Mouse (Mus musculus) urinary bladder, postnatal 4 days (tissue): ENCODE results near the gene Tmprss9.
A peak's percentile ranks its signal among the peaks of the same experiment; 100 is the strongest.

Source experiments
- DNase-seq, 2 experiments: peaks; one replicate each; pipeline ENCODE4 v3.0.0; 2021 to 2022; ENCODE audit warnings: low spot score in 2 of 2

Tmprss9 gene

DNA sequence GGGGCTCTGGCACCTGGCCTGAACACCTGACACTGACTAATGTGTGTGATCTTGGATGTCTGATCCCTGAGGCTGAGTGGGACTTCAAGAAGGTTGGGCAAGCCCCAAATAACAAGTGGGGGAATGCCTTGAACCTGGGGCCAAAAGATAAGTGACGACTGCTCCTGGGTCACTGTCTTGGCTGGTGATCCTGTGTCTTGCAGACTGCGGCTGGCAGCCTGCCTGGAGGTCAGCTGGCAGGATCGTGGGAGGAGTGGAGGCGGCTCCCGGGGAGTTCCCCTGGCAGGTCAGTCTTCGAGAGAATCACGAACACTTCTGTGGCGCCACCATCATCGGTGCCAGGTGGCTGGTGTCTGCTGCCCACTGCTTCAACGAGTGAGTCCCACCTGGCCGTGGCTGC, 15.5 kb downstream of the Tmprss9 start:
- peak in 1 of 2 experiments; percentile 58 for DNase-seq

DNA sequence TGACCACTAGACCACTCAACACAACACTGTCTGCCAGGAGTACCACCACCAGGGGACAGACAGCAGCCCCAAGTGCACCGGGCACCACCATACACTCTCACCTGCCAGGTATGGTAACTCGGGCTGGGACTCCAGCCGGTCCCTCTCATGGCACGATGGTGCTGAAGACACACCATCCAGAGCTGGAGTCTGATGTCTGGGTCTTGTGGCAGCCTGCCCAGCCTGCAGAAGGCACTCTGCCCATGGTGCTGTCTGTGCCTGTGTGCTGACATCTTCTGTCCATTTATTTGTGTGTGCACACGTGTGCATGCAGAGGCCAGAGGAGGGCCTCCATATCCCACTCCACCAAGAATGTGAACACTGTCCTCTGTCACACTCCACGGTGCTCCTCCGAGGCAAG, 23.5 kb downstream of the Tmprss9 start:
- no peak for DNase-seq

DNA sequence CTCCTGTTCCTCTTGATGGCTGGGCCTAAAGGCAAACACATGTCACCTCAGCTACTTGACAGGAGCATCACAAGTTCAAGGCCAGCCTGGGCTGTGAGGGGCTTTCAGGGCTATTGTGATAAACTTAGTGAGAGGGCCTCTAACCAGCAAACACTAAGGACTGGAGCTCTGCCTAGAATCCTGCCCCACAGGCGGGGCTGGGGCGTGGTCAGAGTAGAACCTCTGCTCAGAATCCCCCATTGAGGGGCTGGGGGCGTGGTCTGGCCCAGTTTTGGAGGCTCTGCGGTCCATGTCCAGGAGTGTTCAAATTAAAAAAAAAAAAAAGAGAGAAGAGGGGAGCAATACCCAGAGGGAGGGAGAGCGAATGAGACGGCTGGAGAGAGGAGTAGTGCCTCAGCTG, 24.0 kb downstream of the Tmprss9 start:
- no peak for DNase-seq

DNA sequence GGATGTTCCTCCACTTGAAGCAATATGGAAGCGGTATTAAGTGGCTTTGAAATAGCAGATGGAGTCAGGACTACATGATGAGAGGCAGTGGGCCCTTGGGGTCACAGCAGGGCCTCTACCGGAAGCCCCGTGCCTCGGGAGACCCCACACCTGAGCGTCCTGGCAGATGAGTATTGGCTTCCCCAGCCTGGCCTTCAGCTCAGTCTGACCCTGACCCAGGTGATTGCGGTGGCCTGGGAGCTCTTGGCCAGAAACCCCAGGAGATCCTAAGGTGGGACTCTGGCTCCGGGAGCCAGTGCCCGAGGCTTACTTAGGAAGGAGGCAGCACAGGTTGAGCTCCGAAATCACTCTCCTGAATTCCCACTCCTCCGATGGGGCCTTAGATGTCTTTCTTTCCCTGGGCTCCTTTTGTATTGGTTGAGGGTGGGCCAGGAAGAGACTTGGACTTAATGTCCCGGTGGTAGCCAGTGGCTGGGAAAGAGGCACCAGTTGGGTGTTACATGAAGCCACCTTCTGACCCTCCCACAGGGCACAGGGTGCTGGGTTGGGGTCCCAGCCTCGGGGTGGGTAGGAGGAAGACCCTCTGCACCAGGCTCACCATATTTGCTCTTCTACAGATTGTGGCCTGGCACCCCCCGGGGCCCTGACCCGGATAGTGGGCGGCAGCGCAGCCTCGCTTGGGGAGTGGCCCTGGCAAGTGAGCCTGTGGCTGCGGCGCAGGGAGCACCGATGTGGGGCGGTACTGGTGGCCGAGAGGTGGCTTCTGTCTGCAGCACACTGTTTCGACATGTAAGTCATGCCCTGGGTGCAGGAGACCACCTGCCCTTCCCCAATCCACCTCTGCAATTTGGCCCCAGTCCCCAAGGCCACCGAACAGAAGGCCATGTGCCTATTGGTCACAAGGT, 25.2 kb downstream of the Tmprss9 start:
- no peak for DNase-seq

DNA sequence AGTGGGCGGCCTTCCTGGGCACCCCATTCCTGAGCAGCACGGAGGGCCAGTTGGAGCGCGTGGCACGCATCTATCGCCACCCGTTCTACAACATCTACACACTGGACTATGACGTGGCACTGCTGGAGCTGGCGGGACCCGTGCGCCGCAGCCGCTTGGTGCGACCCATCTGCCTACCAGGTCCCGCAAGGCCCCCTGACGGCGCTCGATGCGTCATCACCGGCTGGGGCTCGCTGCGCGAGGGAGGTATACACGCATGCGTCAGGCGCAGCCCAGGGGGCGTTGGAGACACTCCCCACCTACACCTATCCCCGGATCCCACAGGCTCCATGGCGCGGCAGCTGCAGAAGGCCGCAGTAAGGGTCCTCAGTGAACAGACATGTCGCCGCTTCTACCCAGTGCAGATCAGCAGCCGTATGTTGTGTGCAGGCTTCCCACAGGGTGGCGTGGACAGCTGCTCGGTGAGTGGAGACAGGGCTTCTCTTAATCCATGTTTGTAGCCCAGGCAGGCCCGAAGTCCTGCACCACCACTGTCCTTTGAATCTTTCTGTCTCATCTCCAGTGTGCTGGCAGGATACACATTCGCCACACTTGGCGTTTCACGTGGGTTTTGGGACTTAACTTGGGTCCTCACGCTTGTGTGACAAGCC, 26.3 kb downstream of the Tmprss9 start:
- no peak for DNase-seq

DNA sequence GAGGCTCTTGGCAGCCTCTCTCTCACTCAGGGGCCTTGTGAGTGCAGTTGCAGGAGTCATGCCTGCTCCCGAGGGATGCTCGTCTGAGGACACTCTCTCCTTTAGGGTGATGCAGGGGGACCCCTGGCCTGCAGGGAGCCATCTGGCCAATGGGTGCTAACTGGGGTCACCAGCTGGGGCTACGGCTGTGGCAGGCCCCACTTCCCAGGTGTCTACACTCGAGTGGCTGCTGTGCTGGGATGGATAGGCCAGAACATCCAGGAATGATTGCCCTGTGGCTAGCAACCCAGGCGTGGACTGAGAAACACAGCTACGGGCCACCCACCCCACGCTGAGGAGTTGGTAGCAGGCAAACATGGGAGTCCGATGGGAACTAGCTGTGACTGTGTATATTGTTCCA, 27.4 kb downstream of the Tmprss9 start:
- no peak for DNase-seq

DNA sequence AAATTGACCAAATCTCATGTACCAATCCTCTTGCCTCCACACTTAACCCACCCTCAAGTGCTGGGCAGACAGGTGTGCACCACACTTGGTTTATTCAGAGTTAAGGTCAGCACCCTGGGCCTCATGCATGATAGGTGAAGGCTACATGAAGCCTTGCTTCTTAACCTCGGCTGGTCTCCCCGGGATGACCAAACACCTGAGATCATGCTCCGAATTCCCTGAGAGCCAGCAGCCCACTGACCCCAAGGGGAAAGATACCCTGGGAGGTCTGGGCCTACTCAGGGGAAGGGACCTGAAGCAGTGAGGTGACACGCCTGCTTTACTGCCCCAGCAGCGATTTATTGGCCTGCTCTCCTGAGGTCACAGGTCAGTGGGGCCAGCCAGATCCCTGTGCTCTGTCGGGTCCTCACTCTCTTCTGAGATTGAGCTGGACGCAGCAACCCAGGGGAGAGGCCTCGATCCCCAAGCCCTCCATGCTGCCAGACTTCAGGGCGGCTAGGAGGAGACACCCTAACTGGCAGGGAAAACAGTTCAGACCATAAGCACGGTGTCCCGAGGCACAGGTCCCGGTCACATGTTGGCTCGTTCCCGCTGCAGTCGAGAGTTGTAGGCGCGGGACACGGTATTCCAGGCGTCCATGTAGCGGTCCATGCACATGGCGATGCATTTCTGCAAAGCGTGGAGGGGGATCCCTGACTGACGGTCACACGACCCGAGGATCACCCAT, 28.1 kb downstream of the Tmprss9 start:
- no peak for DNase-seq

DNA sequence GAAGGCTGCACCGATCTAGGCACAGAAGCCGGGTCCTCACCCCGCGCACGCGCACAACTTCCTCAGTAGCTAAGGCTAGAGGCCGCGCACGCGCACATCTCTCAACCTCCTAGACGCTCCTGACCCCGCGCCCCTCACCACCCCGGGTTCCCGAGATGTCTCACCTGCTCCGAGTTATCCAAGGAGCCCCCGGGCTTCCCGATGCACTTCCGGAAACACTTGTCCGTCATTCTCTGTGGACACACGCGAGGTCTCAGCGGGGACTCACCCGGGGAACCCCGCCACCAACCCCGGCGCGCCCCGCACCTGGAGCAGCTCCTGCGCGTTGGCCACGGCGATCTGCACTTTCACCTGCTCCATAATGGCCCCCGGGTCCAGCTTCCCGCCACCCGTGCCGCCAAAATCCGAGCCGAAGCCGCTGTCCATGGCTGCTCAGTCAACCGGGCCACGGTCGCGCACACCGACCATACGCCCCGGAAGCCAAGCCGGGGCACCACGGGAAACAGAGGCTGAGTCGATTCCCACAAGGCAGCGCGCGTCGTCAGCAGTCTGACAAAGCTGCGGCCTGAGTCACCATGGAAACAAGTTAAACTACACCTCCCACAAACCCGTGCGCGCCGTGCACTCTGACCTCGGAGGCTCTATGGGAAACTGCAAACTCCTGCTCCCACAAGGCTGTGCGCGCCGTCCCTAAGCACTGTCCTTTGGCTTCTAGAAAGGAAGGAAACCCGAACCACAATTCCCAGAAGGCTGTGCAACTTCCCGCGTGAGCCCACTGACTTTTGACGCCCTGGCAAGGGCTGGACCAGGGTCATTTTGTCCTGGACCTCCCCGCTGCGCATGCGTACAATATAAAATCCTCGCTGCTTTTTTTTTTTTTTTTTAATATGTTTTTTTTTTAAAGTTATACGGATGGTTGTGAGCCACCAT, 28.9 kb downstream of the Tmprss9 start, which contains the start of gene Timm13:
TSS of gene Timm13 (minus strand) at position 652 of the 930 bp plus-strand sequence.
- DNase-seq: peak; percentile 96 to 98

DNA sequence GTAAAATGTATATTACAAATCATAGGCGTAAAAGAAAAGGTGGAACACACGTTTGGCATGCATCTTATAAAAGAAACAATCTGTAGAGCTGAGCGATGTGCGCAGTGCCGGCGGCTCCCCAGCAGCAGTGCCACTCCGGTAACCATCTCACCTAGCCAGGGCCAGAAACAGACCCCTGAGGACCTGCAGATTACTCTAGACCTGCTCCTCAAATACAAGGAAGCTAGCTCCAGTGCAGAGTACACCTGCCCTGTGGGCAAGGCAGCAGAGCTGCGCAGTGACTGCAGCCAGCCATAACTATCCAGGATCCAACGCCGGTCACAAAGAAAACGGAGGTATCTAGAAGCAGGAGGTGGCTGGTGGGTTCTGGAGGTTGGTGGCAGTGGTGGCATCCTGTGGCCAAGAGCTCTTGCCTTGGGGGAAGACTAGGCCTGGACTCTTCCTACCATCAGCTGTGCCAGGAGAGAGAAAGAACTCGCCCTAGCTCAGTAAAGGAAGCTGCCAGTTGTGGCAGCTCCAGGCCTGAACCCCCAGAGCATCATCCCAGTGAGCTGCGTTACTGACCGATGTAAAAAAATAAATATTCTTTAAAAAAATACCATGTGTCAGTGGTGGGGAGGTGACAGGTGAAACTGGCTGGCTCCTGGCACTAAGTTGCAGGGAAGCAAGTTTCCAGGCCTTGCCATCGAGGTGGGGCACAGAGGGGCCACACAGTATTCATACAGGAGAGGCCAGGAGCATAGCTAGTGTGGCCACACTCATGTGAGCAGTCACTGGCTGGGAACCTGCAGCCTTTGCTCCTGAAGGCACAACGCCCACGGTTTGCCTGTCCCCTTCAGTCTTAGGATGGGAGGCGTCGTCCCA, 30.0 kb downstream of the Tmprss9 start:
- DNase-seq: no peak

DNA sequence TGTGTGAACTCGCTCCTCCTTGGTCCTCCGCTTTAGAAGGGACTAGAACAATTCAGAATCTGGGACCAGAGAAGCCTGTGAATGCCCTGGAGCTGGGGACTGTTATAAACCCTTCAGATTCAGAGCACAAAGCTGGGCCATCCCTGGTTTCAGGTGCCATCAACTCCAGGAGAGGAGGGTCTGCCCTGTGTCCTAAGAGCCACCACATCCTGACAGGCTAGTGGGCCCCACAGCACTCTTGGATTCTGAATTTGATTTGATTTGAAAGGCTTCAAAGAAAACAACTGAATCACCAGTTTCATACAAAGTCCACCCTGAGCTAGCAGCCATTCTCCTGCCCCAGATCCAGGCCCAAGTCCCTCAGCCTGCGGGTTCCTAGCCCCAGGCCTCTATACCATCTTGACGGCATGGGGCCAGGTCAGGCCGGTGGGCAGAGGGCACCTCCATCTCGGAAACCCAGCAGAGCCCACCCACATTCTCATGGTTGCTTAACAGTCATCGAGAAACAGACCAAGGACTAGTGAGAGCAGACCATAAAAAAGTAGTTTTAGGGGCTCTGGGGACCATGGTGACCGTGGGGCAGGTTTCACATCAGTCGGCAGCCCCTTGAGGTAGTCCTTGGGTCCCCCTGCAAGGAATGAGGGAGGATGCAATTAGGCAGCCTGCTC, 30.8 kb downstream of the Tmprss9 start:
- no peak for DNase-seq

DNA sequence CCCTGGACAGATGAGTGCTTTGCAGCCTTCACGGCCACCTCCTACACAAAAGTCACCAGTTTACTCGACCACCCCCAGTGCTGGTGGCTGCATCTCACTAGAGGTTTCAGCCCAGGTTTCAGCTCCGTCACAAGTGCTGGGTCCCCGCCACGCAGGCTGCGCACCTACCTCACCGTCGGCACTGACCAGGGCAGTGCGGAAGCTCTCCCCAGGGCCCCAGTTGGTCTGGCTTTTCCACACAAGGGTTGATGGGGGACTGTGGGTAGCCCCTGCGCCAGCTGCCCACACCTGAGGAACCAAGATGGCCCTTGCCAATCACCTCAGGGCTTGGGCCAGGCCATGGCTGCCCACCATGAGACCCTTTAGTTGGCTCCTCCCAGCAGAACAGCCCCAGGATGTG, 31.6 kb downstream of the Tmprss9 start:
- DNase-seq: no peak

DNA sequence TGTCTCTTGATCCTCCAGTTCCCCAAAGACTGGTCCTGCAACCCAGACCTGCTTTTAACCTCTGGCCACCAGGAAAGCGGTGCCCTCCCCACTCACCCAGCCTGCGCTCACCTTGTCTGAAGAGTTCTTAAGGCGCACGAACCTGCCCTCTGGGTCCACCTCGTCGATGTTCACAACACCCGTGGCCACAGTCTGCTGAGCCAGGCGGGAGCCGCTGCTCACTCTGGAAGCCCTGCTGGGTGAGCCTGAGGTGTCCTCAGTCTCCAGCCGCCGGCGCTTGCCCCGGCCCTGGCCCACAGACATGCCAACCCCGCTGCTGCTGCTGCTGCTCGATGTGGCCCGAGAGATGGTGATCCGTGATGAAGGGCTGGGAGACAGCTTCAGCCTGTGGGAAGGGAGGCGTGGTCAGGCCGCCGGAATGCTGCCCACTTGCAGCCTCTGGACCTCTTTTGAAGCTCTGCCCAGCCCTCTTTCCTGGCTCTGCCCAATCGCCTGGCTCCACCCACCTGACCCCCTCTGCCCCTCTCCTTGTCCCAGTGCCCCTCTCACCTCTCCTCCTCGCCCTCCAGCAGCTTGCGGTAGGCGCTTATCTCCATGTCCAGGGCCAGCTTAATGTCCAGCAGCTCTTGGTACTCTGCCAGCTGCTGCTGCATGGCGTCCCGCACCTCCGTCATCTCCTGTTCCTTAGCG, 32.5 kb downstream of the Tmprss9 start:
- DNase-seq: no peak

DNA sequence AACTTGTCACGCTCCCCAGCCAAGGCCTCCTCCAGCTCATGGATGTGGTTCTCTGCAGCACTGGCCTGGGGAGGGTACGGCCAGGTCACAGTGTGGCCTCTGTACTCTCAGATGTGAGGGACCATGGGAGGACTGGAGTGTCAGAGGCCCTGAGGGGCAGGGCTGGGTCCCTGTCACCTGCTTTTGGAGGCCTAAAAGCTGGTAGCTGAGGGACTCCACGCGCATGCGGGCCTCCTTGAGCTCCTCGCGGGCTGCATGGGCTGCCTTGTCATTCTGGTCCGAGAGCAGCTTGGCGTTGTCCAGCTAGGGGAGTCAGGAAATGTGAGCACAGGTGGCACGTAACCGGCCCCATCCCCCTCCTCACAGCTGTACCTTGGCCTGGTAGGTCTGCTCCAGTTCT, 33.1 kb downstream of the Tmprss9 start:
- DNase-seq: no peak

DNA sequence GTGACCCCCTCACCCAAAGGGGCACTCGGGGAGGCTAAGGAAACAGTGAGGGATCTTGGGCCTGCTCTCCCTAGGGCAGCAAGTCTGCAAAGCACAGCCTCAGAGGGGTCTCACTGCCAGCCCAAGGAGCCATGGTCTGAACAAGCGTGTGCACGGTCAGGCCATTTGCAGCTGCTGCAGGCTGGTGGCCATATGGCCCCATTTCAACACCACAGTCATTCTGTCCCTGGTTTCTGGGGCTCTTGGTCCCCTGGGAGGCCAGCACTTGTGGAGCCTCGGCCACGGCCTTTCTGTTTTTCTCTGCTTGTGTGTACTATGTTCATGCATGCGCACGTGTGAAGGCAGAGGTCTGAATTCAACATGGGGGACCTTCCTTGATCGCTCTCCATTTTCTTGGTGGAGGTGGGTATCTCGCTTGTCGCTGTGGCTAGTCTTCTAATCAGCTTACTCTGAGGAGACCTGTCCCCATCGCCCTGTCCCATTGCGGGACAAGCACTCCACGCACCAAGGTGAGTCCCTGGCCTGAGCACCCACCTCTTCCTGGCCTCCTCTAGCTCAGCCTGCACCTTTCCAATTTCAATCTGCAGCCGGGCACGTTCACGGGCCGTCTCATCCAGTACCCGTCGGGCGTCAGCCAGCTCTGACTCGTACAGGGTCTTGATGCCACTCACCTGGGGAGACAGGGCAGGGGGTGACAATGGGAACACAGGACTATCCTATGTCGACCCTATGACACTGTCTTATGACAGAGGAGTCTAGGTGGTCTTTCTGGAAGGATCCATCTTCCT, 37.9 kb downstream of the Tmprss9 start:
- DNase-seq: no peak

DNA sequence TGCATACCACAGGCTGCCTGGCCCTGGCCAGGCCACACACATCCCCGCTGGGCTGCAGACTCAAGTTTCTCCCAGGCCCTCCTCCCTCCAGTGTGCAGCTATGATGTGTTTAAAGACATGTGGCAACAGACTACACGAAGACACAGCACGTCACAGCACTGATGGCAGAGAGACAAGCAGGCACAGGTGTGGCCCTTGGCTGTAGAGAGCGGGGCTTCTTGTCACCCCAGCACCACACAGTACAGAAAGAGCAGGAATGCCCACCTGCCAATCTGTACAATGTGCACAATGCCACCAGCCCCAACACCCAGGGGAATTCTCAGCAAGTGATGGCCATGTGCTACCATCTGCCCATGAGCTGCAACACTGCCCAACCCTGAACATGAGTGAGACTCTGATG, 39.7 kb downstream of the Tmprss9 start:
- no peak for DNase-seq

DNA sequence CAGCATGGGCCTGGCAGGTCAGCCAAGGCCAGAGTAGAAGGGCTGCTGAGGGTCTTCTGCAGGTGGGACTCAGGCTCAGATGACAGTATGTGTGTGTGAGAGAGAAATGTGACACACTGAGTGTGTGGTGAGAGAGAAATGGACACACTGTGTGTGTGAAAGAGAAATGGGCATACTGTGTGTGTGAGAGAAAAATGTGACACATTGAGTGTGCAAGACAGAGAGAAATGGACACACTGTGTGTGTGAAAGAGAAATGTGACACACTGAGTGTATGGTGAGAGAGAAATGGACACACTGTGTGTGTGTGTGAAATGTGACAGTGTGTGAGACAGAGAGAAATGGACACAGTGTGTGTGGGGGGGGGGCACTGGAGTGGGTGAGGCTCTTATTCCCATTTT, 40.2 kb downstream of the Tmprss9 start:
- DNase-seq: no peak

DNA sequence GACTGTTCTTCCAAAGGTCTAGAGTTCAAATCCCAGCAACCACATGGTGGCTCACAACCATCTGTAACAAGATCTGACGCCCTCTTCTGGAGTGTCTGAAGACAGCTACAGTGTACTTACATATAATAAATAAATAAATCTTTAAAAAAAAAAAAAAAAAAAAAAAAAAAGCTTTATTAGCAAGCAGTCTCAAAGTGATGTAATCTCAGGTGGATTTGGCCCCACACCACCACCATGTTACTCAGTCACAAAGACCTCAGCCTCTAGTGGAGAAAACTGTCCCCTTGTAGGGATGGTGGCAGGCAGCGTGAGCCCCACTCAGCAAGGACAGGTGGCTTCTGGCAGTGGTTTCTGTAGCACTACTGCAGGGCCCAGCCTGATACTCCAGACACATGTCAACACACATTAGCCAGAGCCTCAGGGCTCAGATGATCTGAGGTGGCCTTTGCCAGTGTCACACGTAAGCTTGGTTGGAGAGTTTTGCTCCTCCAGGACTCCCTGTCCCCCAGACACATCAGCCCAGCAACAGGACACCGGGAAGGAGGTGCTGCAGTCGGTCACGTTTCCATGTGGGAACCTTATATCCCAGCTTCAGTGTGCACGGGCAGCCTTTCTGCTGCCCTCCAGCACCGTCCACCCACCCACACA, 41.8 kb downstream of the Tmprss9 start:
- no peak for DNase-seq

DNA sequence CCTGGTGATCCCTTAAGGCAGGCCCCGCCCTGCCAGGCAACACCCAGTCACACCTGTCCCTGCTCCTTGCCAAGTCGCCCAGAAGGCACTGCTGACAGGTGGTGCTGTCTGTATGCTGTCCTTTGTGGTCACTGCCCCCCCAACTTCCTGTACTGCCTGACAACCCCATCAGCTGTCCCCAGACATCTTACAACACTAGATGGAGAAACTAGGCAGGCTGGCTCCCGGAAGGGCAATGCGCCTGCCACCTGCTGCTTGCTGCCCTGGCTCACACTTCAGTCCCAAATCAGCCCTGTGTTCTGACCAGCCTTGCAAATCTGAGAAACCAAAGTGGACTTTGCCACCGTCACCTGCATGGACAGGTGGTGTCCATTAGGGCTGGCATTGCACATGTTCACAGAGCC, 42.6 kb downstream of the Tmprss9 start:
- DNase-seq: no peak
